Mouse (Mus musculus) lung, adult 2 months (tissue): ENCODE measurements around the gene Cetn4.

Experiments
- CTCF ChIP-seq: fragments of 200-500 bp; IDR thresholded peaks from 2 replicates; pipeline ENCODE4 v1.5.1; 2011; ENCODE audit warnings: mild to moderate bottlenecking, low read length, control low read depth; ENCODE audit not compliant: insufficient read depth
- POLR2A ChIP-seq: fragments of 200-500 bp; IDR thresholded peaks from 2 replicates; pipeline ENCODE4 v1.6.1; 2011; ENCODE audit warnings: low read depth, mild to moderate bottlenecking, control low read depth, low read length, borderline replicate concordance; ENCODE audit errors: extremely low read depth

GRCm38 (mm10) chr3:37290881-37291541 is 21.5 kb downstream of the Cetn4 start:
- TF ChIP-seq CTCF (no peak), POLR2A (no peak)
